Mouse (Mus musculus) Patski (cell line): ENCODE results near the gene Fbxo42. TPM values are rescaled to one million over a fixed set of nuclear protein-coding genes. Genes with fewer than 3 reads are reported as not detected.

Source experiments
- ATAC-seq: fragments of 100-300 bp; one replicate; pipeline ENCODE4 v1.8.0; 2021
- CTCF ChIA-PET: fragments of 350-600 bp; sonication (Branson Sonifier 250); formaldehyde crosslinking; loops from one replicate; lab custom pipeline; 2022; ENCODE audit warnings: inconsistent platforms; lab: Charles Lee
- POLR2A ChIA-PET: fragments of 350-600 bp; sonication (Branson Sonifier 250); formaldehyde crosslinking; loops from one replicate; lab custom pipeline; 2022; ENCODE audit warnings: antibody characterized with exemption, inconsistent platforms; lab: Charles Lee
- DNase-seq: peaks from one replicate; pipeline ENCODE4 v3.0.0-alpha.2; 2011; ENCODE audit warnings: low read depth, low spot score
- H3K27me3 ChIP-seq: fragments of 371-371 bp; one replicate; pipeline ENCODE4 v1.5.1; 2021
- CTCF ChIP-seq: fragments of 100-300 bp; IDR thresholded peaks from one replicate; pipeline ENCODE4 v1.5.1; 2021
- in situ Hi-C: fragments of 300-500 bp; cut with MboI; formaldehyde crosslinking; loops from 3 replicates; pipeline ENCODE4 v1.11.1; 2018; ENCODE audit warnings: low pct_unique_long_range_greater_than_20kb, mixed read lengths
- polyA plus RNA-seq: library from polyadenylated mRNA; unstranded; gene quantifications from one replicate; pipeline ENCODE4 v1.2.3, GENCODE M21; 2021

Gene Fbxo42
- polyA plus RNA-seq, 1 experiment from 2014 or later: 9.2 TPM

- no peak for TF ChIP-seq CTCF
- CTCF ChIA-PET: no interaction called here
- in situ Hi-C loops: no loop called here
- ATAC-seq (no peak), DNase-seq (no peak)
- POLR2A ChIA-PET: no interaction called here
- H3K27me3 ChIP-seq: no peaks in the 10 kb centered on the region
Observed at GRCm38 (mm10) chr4:141194553-141194952, 46.8 kb downstream of the Fbxo42 start.

GRCm38 (mm10) chr4:141196981-141197685, 49.4 kb downstream of the Fbxo42 start:
- no peaks in the 10 kb centered on the region for H3K27me3 ChIP-seq
- ChIA-PET POLR2A (no interaction called here), CTCF (no interaction called here)
- in situ Hi-C loops: no loop called here
- TF ChIP-seq CTCF: no peak
- ATAC-seq: no peak
- no peak for DNase-seq

GRCm38 (mm10) chr4:141197686-141198035, 49.9 kb downstream of the Fbxo42 start:
- POLR2A ChIA-PET: no interaction called here
- H3K27me3 ChIP-seq: no peaks in the 10 kb centered on the region
- DNase-seq (no peak), ATAC-seq (no peak)
- in situ Hi-C loops: no loop called here
- CTCF ChIA-PET: no interaction called here
- no peak for TF ChIP-seq CTCF

- ChIA-PET CTCF (no interaction called here), POLR2A (no interaction called here)
- TF ChIP-seq CTCF: no peak
- ATAC-seq (no peak), DNase-seq (no peak)
- in situ Hi-C loops: no loop called here
- no peaks in the 10 kb centered on the region for H3K27me3 ChIP-seq
Observed at GRCm38 (mm10) chr4:141200906-141201305, 53.2 kb downstream of the Fbxo42 start.

- H3K27me3 ChIP-seq: no peaks in the 10 kb centered on the region
- CTCF ChIA-PET: interaction anchor here (0.9 kb wide), 1 partner anchor 11 kb away, joined by 3 read pairs; no protein-coding TSS in a partner anchor
- POLR2A ChIA-PET: no interaction called here
- no peak for TF ChIP-seq CTCF
- DNase-seq (no peak), ATAC-seq (no peak)
- in situ Hi-C loops: no loop called here
Observed at GRCm38 (mm10) chr4:141202192-141202591, 54.5 kb downstream of the Fbxo42 start.

GRCm38 (mm10) chr4:141204580-141205061, 56.9 kb downstream of the Fbxo42 start:
- CTCF ChIA-PET: interaction anchor here (0.8 to 1.5 kb wide), 2 partner anchors 24 to 68 kb away, joined by 3 to 5 read pairs; no protein-coding TSS in a partner anchor
- no peak for ATAC-seq

DNA sequence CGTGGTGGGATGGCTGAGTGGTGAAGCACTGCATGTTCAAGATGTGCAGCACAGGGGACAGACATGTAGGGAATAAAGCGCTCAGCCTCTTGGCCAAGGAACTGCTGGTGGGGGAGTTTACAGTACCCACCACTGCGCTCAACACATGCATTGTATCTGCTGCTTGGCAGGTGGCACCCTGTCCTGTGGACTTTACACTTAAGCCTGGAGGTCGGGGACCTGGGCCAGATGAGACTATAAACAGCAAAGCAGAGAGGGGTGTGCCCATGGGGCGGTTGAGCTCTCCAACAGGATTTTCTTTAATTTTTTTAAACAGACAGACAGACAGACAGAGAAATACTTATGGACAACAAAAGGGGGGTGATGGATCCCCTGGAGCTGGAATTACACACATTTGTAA, 59.4 kb downstream of the Fbxo42 start:
- ChIA-PET CTCF (no interaction called here), POLR2A (no interaction called here)
- H3K27me3 ChIP-seq: no peaks in the 10 kb centered on the region
- in situ Hi-C loops: no loop called here
- ATAC-seq: no peak
- no peak for DNase-seq
- no peak for TF ChIP-seq CTCF

More at GRCm38 (mm10) chr4:141204580-141205061, 56.9 kb downstream of the Fbxo42 start:
- no peak for DNase-seq
- TF ChIP-seq CTCF: no peak
- H3K27me3 ChIP-seq: no peaks in the 10 kb centered on the region
- in situ Hi-C loops: no loop called here
- POLR2A ChIA-PET: interaction anchor here (0.6 to 0.9 kb wide), 2 partner anchors 42 to 56 kb away, joined by 3 read pairs; no protein-coding TSS in a partner anchor

- TF ChIP-seq CTCF: no peak
- ATAC-seq: no peak
- POLR2A ChIA-PET: no interaction called here
- in situ Hi-C loops: no loop called here
- H3K27me3 ChIP-seq: no peaks in the 10 kb centered on the region
- no peak for DNase-seq
- CTCF ChIA-PET: no interaction called here
Observed at GRCm38 (mm10) chr4:141210524-141211219, 63.0 kb downstream of the Fbxo42 start.

GRCm38 (mm10) chr4:141211646-141212045, 63.9 kb downstream of the Fbxo42 start:
- H3K27me3 ChIP-seq: no peaks in the 10 kb centered on the region
- in situ Hi-C loops: no loop called here
- ATAC-seq (no peak), DNase-seq (no peak)
- ChIA-PET CTCF (no interaction called here), POLR2A (no interaction called here)
- no peak for TF ChIP-seq CTCF

DNA sequence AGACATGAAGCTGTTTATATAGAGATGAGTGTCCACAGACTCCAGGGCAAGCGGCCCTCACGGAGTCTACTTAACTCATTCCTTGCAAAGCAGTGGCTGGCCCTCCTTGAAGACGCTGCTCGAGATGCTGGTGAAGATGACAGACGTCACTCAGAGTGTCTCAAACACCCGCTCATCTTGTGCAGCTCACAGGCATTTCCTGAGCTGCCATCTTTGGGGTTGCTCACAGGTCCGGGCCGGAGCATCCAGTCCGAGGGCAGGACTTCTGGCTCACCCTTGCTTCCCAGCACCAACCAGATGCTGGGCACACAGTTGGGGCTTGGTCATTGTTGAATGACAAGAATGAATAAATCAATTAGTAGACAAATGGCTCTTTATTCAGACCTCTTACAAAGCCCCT, 65.2 kb downstream of the Fbxo42 start:
- ChIA-PET POLR2A (no interaction called here), CTCF (no interaction called here)
- no peaks in the 10 kb centered on the region for H3K27me3 ChIP-seq
- no peak for TF ChIP-seq CTCF
- ATAC-seq: no peak
- DNase-seq: no peak
- in situ Hi-C loops: no loop called here

DNA sequence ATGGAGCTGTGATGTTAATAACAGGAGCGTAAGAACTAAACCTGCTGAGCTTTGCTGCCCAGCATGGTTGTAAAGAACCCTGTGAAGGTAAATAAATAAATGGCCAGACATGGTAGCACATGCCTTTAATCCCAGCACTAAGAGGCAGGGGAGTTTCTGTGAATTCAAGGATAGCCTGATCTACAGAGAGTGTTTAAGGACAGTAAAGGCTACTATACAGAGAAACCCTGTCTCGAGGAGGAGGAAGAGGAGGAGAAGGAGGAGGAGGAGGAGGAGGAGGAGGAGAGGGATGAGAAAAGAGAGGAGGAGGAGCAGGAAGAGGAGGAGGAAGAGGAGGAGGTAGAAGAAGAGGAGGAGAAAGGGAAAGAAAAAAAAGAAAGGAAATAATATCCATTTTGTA, 65.6 kb downstream of the Fbxo42 start:
- in situ Hi-C loops: no loop called here
- ATAC-seq (no peak), DNase-seq (no peak)
- POLR2A ChIA-PET: no interaction called here
- CTCF ChIA-PET: interaction anchor here (1.0 kb wide), 1 partner anchor 54 kb away, joined by 3 read pairs; no protein-coding TSS in a partner anchor
- TF ChIP-seq CTCF: no peak
- H3K27me3 ChIP-seq: no peaks in the 10 kb centered on the region
